Mouse (Mus musculus) kidney, embryonic 16.5 days (tissue): ENCODE data around the gene D630003M21Rik. TPM values are rescaled to one million over a fixed set of nuclear protein-coding genes. Genes with fewer than 3 reads are reported as not detected.

Experiments used
- ATAC-seq: fragments of 200-750 bp; cut with Nextera tagmentation; 2 replicates; pipeline ENCODE4 v1.8.0; 2017; ENCODE audit warnings: moderate TSS enrichment; ENCODE audit not compliant: low FRiP score, low TSS enrichment
- H3K27ac ChIP-seq: fragments of 300-500 bp; sonication (generic); 2 replicates; pipeline ENCODE4 v1.5.1; 2014; ENCODE audit warnings: low read length
- H3K27me3 ChIP-seq: fragments of 300-500 bp; sonication (generic); 2 replicates; pipeline ENCODE4 v1.6.1; 2014; ENCODE audit warnings: low read length, control low read depth, mixed read lengths; ENCODE audit not compliant: insufficient read depth
- H3K36me3 ChIP-seq: fragments of 300-500 bp; sonication (generic); 2 replicates; pipeline ENCODE4 v1.6.1; 2014; ENCODE audit warnings: low read length, control low read depth, mixed read lengths; ENCODE audit not compliant: insufficient read depth
- H3K4me1 ChIP-seq: fragments of 300-500 bp; sonication (generic); 2 replicates; pipeline ENCODE4 v1.6.1; 2014; ENCODE audit warnings: low read length, control low read depth, mixed read lengths; ENCODE audit not compliant: insufficient read depth
- H3K4me2 ChIP-seq: fragments of 300-500 bp; sonication (generic); replicated peaks from 2 replicates; pipeline ENCODE4 v1.6.1; 2014; ENCODE audit warnings: low read depth, low read length
- H3K4me3 ChIP-seq: fragments of 300-500 bp; sonication (generic); 2 replicates; pipeline ENCODE4 v1.5.1; 2014; ENCODE audit warnings: mild to moderate bottlenecking, low read length
- H3K9ac ChIP-seq: fragments of 300-500 bp; sonication (generic); replicated peaks from 2 replicates; pipeline ENCODE4 v1.6.1; 2014; ENCODE audit warnings: low read length
- H3K9me3 ChIP-seq: fragments of 300-500 bp; sonication (generic); 2 replicates; pipeline ENCODE4 v1.6.1; 2016; ENCODE audit warnings: low read length, control low read depth
- WGBS: fragments of 180-500 bp; shearing (Covaris S2); extraction: QIAGEN DNeasy Blood & Tissue Kit; methylation state at CpG from one replicate; pipeline ENCODE4 v1.1.7; 2014; 5-methylcytosine and 5-hydroxymethylcytosine counted together
- polyA plus RNA-seq: library from polyadenylated mRNA; unstranded; fragments of >200 nt; fragmentation: Nextera tagmentation; extraction: Ambion mirVana; gene quantifications from 2 replicates; pipeline ENCODE4 v1.2.1, GENCODE M21; 2015

The D630003M21Rik gene
- polyA plus RNA-seq, 1 experiment from 2014 or later = 8.3 TPM

GRCm38 (mm10) chr2:158189451-158189850, 39.6 kb downstream of the D630003M21Rik start:
- H3K9me3 ChIP-seq = no peaks in the 10 kb centered on the region
- no peak for ATAC-seq
- H3K27me3 ChIP-seq = no peaks in the 10 kb centered on the region; the same call in 1 of the 2 replicates
- peaks cover 32% of the 10 kb centered on the region for H3K4me1 ChIP-seq
- no peak overlapping the region for H3K4me3 ChIP-seq
- no peak overlapping the region for H3K27ac ChIP-seq
- no peaks in the 10 kb centered on the region for H3K36me3 ChIP-seq
- H3K4me2 ChIP-seq = no peak overlapping the region
- WGBS = 65% methylated on average over 11 of the region's 11 CpGs
- H3K9ac ChIP-seq = no peak overlapping the region

- 35% methylated on average over 11 of the region's 11 CpGs for WGBS
- ATAC-seq = peak; percentile 52
Measured at GRCm38 (mm10) chr2:158186206-158186871, 42.7 kb downstream of the D630003M21Rik start.

GRCm38 (mm10) chr2:158183266-158183665, 45.8 kb downstream of the D630003M21Rik start:
- no peak for ATAC-seq
- WGBS = 87% methylated on average over 8 of the region's 8 CpGs

More at GRCm38 (mm10) chr2:158186206-158186871, 42.7 kb downstream of the D630003M21Rik start:
- peak overlapping the region; percentile 85 for H3K27ac ChIP-seq
- H3K4me1 ChIP-seq = peaks cover 31% of the 10 kb centered on the region
- no peaks in the 10 kb centered on the region for H3K9me3 ChIP-seq
- no peaks in the 10 kb centered on the region for H3K36me3 ChIP-seq
- H3K4me2 ChIP-seq = no peak overlapping the region
- H3K27me3 ChIP-seq = no peaks in the 10 kb centered on the region; the same call in 1 of the 2 replicates
- no peak overlapping the region for H3K4me3 ChIP-seq
- no peak overlapping the region for H3K9ac ChIP-seq

DNA sequence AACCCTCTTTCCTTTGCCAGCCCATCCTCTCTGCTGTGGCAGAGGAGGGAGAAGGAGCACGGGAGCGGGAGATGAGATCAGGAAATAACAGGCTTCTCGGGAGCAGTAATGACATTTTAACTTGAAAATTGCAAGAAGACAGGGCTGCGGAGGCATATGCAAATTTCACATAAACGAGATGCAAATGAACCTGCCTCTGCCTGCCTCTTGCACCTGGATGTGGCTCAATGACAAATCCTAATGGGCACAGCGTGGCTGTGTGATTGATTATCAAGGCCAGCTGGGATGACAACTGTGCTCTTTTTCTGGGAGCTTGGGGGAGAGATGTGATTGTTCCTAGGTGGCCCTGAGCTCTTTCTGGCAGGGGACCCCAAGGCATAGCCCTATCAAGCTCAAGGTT, 47.1 kb downstream of the D630003M21Rik start:
- WGBS = 52% methylated on average over 6 of the region's 6 CpGs
- Histone ChIP-seq H3K27ac (no peak overlapping the region), H3K9ac (no peak overlapping the region), H3K36me3 (no peaks in the 10 kb centered on the region), H3K4me1 (peaks cover 34% of the 10 kb centered on the region), H3K27me3 (no peaks in the 10 kb centered on the region), H3K9me3 (no peaks in the 10 kb centered on the region), H3K4me3 (no peak overlapping the region), H3K4me2 (no peak overlapping the region)
- no peak for ATAC-seq

More at GRCm38 (mm10) chr2:158183266-158183665, 45.8 kb downstream of the D630003M21Rik start:
- H3K4me2 ChIP-seq = no peak overlapping the region
- H3K4me1 ChIP-seq = peaks cover 32% of the 10 kb centered on the region
- H3K4me3 ChIP-seq = no peak overlapping the region
- H3K27me3 ChIP-seq = no peaks in the 10 kb centered on the region
- H3K36me3 ChIP-seq = no peaks in the 10 kb centered on the region
- H3K27ac ChIP-seq = no peak overlapping the region
- no peaks in the 10 kb centered on the region for H3K9me3 ChIP-seq
- H3K9ac ChIP-seq = no peak overlapping the region

DNA sequence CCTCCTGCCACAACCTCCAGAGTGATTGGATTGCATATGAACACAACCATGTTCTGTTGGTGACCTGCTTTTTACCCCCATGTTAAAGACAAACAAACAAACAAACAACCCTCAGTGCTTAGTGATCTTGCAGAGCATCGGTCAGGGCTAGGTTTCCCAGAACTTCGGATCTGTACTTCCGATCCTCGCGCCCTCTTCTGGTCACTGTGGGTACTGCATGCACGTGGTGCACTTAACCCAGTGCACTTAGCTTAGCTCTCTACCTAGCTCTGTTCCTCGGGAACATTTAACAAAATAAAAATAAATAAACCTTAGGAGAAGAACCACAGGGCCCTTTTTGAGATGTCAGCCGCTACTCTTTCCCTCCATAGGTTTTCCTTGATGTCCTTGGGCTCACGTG, 48.2 kb downstream of the D630003M21Rik start:
- Histone ChIP-seq H3K4me2 (no peak overlapping the region), H3K27ac (no peak overlapping the region), H3K4me3 (no peak overlapping the region), H3K9ac (no peak overlapping the region), H3K27me3 (no peaks in the 10 kb centered on the region), H3K4me1 (peaks cover 24% of the 10 kb centered on the region), H3K36me3 (no peaks in the 10 kb centered on the region), H3K9me3 (no peaks in the 10 kb centered on the region)
- 53% methylated on average over 9 of the region's 9 CpGs for WGBS
- no peak for ATAC-seq

DNA sequence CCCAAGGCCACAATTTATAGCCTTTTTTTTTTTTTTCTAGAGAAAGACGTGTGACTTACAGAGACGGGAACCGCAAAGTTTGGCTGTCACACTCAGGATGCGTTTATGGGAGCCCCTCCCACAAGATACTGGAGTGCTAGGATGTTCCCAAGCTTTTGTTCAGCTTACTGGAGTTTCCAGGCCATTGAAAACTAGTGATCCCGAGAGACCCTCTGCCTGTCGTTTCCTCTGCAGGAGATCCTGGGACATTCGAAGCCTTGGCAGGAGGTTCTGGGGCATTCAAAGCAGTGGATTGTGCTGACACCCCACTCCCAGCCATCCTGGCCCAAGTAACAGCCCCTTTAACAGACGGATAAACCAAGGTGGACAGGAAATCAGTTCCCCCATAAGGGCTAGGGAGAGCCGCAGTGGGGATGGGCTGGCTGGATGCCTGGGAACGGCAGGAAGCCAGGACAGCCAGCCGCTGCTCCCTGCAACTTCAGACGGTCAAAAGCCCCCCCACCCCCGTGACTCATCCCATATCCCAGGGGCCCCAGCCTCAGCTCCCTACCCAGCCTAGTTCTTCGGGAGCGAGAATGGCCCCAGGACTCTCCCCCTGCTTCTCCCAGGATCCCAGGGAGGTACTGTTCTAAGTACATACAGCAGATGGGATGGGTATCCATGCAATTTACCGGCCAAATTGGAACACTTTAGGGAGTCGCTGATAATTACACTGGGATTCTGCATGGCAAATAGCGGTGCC, 49.5 kb downstream of the D630003M21Rik start:
- WGBS = 8% methylated on average over 18 of the region's 18 CpGs
- H3K27me3 ChIP-seq = no peaks in the 10 kb centered on the region
- H3K4me1 ChIP-seq = peaks cover 26% of the 10 kb centered on the region
- H3K4me3 ChIP-seq = peak overlapping the region; percentile 33
- H3K27ac ChIP-seq = peak overlapping the region; percentile 86
- H3K36me3 ChIP-seq = no peaks in the 10 kb centered on the region
- peak; percentile 60 for ATAC-seq
- H3K4me2 ChIP-seq = peak overlapping the region; percentile 64
- H3K9me3 ChIP-seq = no peaks in the 10 kb centered on the region
- H3K9ac ChIP-seq = peak overlapping the region; percentile 47

DNA sequence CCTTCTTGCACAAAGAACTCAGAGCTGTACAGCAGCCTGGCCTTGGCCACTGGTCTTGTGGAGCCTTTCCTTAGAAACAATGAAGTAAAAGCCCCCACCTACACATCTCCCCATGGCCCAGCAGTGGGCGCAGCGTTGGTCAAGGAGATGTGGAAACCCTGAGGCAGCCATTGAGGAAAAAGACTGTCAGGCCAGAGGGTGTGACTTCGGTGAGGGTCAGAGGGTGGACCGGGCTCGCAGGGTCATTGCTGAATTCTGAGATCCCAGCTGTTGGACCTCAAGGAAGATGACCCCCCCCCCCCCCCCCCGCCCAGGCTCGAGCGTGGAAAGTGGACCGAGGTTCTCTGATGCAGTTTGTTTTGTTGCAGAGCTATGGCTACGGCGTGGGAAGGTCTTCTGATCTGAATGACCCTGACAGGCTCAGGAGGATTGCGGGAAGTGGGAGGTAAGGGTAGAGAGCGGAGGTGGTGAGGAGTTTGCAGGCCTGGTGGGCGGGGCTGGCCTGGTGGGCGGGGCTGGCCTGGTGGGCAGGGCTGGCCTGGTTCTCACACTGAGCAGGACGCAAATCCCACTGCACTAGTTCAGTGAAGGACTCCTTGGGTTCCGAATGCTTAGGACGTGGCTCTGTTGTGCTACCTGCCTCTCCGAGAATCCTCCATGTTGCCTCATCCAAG, 50.2 kb downstream of the D630003M21Rik start:
- Histone ChIP-seq H3K27me3 (no peaks in the 10 kb centered on the region), H3K9me3 (no peaks in the 10 kb centered on the region), H3K36me3 (no peaks in the 10 kb centered on the region), H3K9ac (peak overlapping the region; percentile 47), H3K4me2 (peak overlapping the region; percentile 64), H3K4me1 (peaks cover 28% of the 10 kb centered on the region), H3K4me3 (peak overlapping the region; percentile 33), H3K27ac (peak overlapping the region; percentile 86)
- ATAC-seq = peak; percentile 95
- WGBS = 6% methylated on average over 19 of the region's 19 CpGs

GRCm38 (mm10) chr2:158178139-158178538, 50.9 kb downstream of the D630003M21Rik start:
- Histone ChIP-seq H3K9ac (no peak overlapping the region), H3K27ac (peak overlapping the region; percentile 56; the same call in 1 of the 2 replicates), H3K9me3 (no peaks in the 10 kb centered on the region), H3K36me3 (no peaks in the 10 kb centered on the region), H3K4me1 (peaks cover 28% of the 10 kb centered on the region), H3K27me3 (no peaks in the 10 kb centered on the region), H3K4me2 (no peak overlapping the region), H3K4me3 (no peak overlapping the region)
- WGBS = 71% methylated on average over 4 of the region's 4 CpGs
- no peak for ATAC-seq

DNA sequence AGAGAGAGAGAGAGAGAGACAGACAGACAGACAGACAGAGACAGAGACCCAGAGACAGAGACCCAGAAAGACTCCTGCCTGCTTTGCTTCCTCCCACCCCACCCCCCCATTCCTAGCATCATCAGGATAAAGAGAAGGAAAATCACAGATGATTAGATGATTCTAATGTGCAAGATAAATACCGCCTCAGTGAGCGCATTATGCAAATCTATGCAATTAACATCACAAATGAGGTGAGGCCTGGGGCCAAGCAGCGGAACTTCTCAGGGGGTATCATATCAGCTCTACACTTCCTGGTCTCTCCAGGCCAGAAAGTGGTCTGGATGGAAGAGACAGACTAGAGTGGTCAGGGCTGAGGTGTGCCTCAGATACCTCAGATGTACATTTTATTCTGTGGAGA, 51.4 kb downstream of the D630003M21Rik start:
- Histone ChIP-seq H3K4me3 (no peak overlapping the region), H3K4me2 (no peak overlapping the region), H3K27me3 (no peaks in the 10 kb centered on the region), H3K27ac (no peak overlapping the region), H3K36me3 (no peaks in the 10 kb centered on the region), H3K9me3 (no peaks in the 10 kb centered on the region), H3K9ac (no peak overlapping the region), H3K4me1 (peaks cover 28% of the 10 kb centered on the region)
- 83% methylated on average over 3 of the region's 3 CpGs for WGBS
- ATAC-seq = no peak
